Mouse (Mus musculus): ENCODE data around the gene Nav3.

Gene Nav3

GRCm38 (mm10) chr10:109684109-109685056 is 771.6 kb downstream of the Nav3 start:
- no peak for DNase-seq (ENCODE audit: low spot score in 2 of 2)

GRCm38 (mm10) chr10:109672896-109673295 is 783.1 kb downstream of the Nav3 start:
- no peak for DNase-seq (ENCODE audit: low spot score in 2 of 2)

- no peak for DNase-seq (ENCODE audit: low spot score in 2 of 2)
These were observed 788.6 kb downstream of the Nav3 start for GRCm38 (mm10) chr10:109667453-109667852.

- no peak for DNase-seq (ENCODE audit: low spot score in 2 of 2)
These were observed 791.2 kb downstream of the Nav3 start for GRCm38 (mm10) chr10:109664629-109665317.

GRCm38 (mm10) chr10:109651516-109651915 is 804.5 kb downstream of the Nav3 start:
- DNase-seq (ENCODE audit: low spot score in 2 of 2), result no peak

GRCm38 (mm10) chr10:109643598-109643997 is 812.4 kb downstream of the Nav3 start:
- DNase-seq (ENCODE audit: low spot score in 2 of 2), result no peak

- no peak for DNase-seq (ENCODE audit: low spot score in 2 of 2)
These were observed 814.2 kb downstream of the Nav3 start for GRCm38 (mm10) chr10:109641806-109642205.

- no peak for DNase-seq (ENCODE audit: low spot score in 2 of 2)
These were observed 818.3 kb downstream of the Nav3 start for GRCm38 (mm10) chr10:109637702-109638101.

Data from spleen, postnatal 36 days (tissue).